Mouse (Mus musculus): Measurements from ENCODE around the gene Hscb.

Gene Hscb

GRCm38 (mm10) chr5:110779998-110780760, 59.4 kb downstream of the Hscb start, which contains the start of gene Pus1:
Gene Pus1 (minus strand): TSS chr5:110780659.
- peak; percentile 86 to 87 for DNase-seq

DNA sequence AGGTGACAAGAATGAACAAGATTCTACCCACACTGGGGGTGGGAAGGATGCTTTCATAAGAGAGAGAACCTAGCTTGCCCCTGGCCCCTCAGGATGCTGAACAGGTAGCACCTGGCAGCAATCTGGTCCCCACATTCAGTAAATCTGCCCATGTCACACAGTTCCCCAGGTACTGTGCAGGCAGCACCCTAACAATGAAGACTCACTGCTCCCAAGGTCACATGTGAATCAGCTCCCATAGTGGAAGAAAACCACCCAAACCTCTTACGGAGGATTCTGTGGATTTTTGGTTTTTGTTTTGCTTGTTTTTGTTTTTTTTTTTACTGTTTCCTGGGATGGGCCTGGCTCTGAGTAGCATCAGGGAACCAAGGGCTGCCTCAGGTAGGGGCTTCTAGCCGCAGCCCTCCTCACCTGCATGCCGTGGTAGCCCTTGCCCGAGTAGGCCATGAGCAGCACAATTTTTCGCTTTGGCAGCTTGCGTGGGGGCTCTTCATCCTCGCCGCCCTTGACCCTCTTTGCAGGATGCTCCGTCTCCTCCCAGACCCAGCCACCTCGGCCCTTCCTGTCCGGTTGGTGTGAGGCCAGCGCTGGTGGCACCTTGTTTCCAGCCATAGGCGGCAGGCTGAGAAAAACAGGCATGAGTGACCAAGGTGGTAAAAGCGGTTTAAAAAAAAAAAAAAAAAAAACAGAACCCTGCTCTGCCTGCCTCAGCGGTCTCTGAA, 60.1 kb downstream of the Hscb start:
- DNase-seq, result peak in 1 of 2 experiments; percentile 10
